Mouse (Mus musculus): Measurements from ENCODE around the gene Mpz.

DNA sequence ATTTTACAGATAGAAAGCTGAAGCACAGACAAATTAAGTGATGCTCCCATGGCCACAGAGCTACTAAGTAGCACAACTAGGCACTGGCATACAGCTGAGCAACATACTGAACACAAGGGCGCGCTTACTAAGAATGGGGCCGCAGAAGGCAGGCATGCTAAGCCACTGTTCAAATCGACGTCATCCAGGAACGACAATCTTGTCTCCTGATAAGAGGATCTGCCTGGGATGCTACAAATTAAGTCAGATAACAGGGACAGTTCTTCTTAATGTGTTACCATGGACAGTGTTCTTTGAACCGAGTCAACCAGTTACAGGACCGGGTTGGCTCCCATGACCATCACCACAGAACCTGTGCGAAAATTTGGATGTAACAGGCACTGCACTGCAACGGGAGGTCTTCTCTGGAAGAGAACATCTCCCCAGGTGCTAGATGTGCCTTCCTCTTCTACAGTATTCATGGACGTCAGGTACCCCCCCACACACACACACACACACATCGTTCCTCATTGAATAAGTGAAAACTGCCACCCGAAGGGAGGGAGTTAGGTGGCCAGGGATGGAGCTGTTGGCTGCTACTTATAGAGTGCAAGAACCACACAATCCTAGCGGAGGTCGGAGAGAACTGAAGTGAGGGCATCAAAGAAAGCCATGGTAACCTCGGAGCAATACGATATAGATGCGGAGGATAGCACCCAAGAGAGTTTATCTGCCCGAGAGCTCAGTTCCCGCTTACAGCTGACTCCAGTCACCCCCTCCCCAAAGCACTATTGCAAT lies 44.7 kb downstream of the Mpz start:
- no peak for TF ChIP-seq CTCF (IDR thresholded peaks at IDR 0.05; ENCODE audit: low read depth, low read length)
- no peak for TF ChIP-seq POLR2A (IDR thresholded peaks at IDR 0.05; ENCODE audit: borderline replicate concordance, low read depth, low read length)

Measured in bone marrow macrophage, adult 2 months (primary cell).